Mouse (Mus musculus): ENCODE measurements around the gene Slc13a3. TPM values are rescaled to one million over a fixed set of nuclear protein-coding genes. Genes with fewer than 3 reads are reported as not detected.

Slc13a3 gene
- polyA plus RNA-seq, 2 experiments, result 0.23 to 0.47 TPM

DNA sequence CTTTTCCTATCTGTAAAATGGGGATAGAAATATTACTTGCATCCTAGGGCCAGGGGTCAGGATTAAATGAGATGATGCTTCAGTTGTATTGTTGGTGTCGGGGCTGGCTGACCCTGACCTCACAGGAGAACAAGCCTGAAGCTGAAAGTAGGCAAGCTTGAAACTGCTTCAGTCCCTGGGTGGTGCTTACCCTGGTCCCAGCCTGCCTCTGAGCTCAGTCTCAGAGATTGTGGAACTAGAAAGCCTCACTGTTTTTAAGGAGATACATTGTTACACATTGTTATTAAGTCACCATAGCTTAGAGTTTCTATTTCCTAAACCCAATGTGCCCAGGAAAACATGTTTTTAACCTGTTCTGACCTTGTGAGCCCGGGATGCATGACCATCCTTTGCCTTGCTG lies 54.5 kb downstream of the Slc13a3 start:
- ATAC-seq (ENCODE audit: low FRiP score, low read depth) (no peak), DNase-seq (ENCODE audit: low spot score) (no peak)
- Histone ChIP-seq H3K36me3 (ENCODE audit: control insufficient read depth, insufficient read depth, low read length) (no peaks in the 10 kb centered on the region), H3K9ac (ENCODE audit: low read depth, low read length, severe bottlenecking) (no peak overlapping the region), H3K4me2 (replicated peaks; ENCODE audit: low read depth, low read length, severe bottlenecking) (no peak overlapping the region), H3K27ac (replicated peaks; ENCODE audit: low read depth, low read length) (no peak overlapping the region), H3K27me3 (ENCODE audit: control insufficient read depth, insufficient read depth, low read length) (no peaks in the 10 kb centered on the region), H3K4me1 (ENCODE audit: control insufficient read depth, insufficient read depth, low read length) (peaks cover 11% of the 10 kb centered on the region), H3K9me3 (ENCODE audit: control insufficient read depth, low read length) (no peaks in the 10 kb centered on the region), H3K4me3 (replicated peaks; ENCODE audit: low read length) (no peak overlapping the region)
- WGBS, result 88% methylated on average over 2 of the region's 2 CpGs
- TF ChIP-seq POLR2A (IDR thresholded peaks at IDR 0.05; ENCODE audit: borderline replicate concordance, extremely low read depth, insufficient read depth, insufficient read length), result no peak

DNA sequence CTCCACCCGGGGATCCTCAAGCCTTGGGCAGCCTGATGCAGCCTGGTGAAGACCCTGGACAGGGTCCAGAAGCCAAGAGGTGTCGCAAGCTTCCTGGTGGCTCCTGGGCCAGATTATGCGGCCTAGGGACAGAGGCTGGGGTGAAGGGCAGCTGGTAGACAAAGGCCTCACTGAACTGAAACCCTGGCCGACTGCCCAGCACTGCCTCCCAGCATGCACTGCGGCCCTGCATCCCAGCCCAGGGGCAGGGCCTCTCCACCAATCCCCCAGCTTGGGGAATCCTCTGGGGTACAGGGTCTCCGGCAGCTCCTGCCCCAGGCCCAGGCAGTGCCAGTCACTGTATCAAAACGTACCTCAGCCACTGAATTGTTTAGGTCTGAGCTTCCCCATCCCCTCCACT lies 55.7 kb downstream of the Slc13a3 start:
- peak; percentile 33 for DNase-seq (ENCODE audit: low spot score)
- no peak overlapping the region for H3K9ac ChIP-seq (ENCODE audit: low read depth, low read length, severe bottlenecking)
- H3K4me1 ChIP-seq (ENCODE audit: control insufficient read depth, insufficient read depth, low read length), result peaks cover 11% of the 10 kb centered on the region
- no peaks in the 10 kb centered on the region for H3K9me3 ChIP-seq (ENCODE audit: control insufficient read depth, low read length)
- H3K27me3 ChIP-seq (ENCODE audit: control insufficient read depth, insufficient read depth, low read length), result no peaks in the 10 kb centered on the region
- WGBS, result 74% methylated on average over 7 of the region's 7 CpGs
- no peak for TF ChIP-seq POLR2A (IDR thresholded peaks at IDR 0.05; ENCODE audit: borderline replicate concordance, extremely low read depth, insufficient read depth, insufficient read length)
- no peaks in the 10 kb centered on the region for H3K36me3 ChIP-seq (ENCODE audit: control insufficient read depth, insufficient read depth, low read length)
- no peak overlapping the region for H3K4me3 ChIP-seq (replicated peaks; ENCODE audit: low read length)
- H3K4me2 ChIP-seq (replicated peaks; ENCODE audit: low read depth, low read length, severe bottlenecking), result no peak overlapping the region
- no peak for ATAC-seq (ENCODE audit: low FRiP score, low read depth)
- no peak overlapping the region for H3K27ac ChIP-seq (replicated peaks; ENCODE audit: low read depth, low read length)

DNA sequence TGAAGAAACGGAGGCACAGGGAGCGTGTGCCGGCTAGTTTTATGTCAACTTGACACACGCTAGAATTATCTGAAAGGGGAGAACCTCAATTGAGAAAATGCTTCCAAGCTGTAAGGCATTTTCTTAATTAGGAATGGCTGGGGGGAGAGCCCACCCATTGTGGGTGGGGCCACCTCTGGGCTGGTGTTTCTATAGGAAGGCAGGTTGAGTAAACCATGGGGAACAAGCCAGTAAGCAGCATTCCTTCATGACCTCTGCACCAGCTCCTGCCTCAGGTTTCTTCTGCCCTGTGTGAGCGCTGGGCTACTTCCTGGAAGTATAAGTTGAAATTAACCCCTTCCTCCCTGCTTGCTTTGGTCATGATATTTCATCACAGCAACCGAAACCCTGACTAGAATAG lies 57.2 kb downstream of the Slc13a3 start:
- Histone ChIP-seq H3K4me2 (replicated peaks; ENCODE audit: low read depth, low read length, severe bottlenecking) (no peak overlapping the region), H3K27me3 (ENCODE audit: control insufficient read depth, insufficient read depth, low read length) (no peaks in the 10 kb centered on the region), H3K4me1 (ENCODE audit: control insufficient read depth, insufficient read depth, low read length) (peaks cover 11% of the 10 kb centered on the region), H3K9ac (ENCODE audit: low read depth, low read length, severe bottlenecking) (no peak overlapping the region), H3K27ac (replicated peaks; ENCODE audit: low read depth, low read length) (no peak overlapping the region), H3K9me3 (ENCODE audit: control insufficient read depth, low read length) (no peaks in the 10 kb centered on the region), H3K36me3 (ENCODE audit: control insufficient read depth, insufficient read depth, low read length) (no peaks in the 10 kb centered on the region), H3K4me3 (replicated peaks; ENCODE audit: low read length) (no peak overlapping the region)
- 22% methylated on average over 6 of the region's 6 CpGs for WGBS
- no peak for TF ChIP-seq POLR2A (IDR thresholded peaks at IDR 0.05; ENCODE audit: borderline replicate concordance, extremely low read depth, insufficient read depth, insufficient read length)
- ATAC-seq (ENCODE audit: low FRiP score, low read depth) (no peak), DNase-seq (ENCODE audit: low spot score) (peak; percentile 11)

DNA sequence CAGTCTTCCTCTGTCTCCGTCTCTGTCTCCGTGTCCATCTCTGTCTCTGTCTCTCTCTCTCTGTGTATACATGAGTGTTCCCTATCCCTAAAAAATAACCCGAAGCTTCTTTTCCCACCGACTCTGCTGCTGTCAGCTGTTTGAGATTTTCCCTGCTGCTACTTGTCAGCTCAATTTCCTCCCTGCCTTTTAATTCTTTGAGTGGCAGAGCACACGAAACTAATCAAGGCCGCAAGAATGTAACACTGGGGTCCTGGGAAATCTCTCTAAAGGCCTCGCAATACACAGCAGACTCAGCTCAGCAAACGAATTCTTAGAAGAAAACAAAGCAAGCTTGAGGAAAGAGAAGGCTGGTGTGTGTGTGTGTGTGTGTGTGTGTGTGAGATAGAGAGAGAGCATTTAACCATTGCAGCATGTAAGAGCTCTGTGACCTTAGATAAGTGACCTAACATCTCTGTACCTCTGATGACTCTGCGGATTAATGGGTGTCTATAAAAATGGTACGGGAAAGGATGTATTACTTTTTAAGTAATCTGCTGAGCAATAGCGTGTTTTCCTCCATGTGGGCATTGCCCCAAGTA lies 57.8 kb downstream of the Slc13a3 start:
- DNase-seq (ENCODE audit: low spot score), result no peak
- Histone ChIP-seq H3K27me3 (ENCODE audit: control insufficient read depth, insufficient read depth, low read length) (no peaks in the 10 kb centered on the region), H3K9me3 (ENCODE audit: control insufficient read depth, low read length) (no peaks in the 10 kb centered on the region), H3K36me3 (ENCODE audit: control insufficient read depth, insufficient read depth, low read length) (no peaks in the 10 kb centered on the region), H3K4me1 (ENCODE audit: control insufficient read depth, insufficient read depth, low read length) (peaks cover 11% of the 10 kb centered on the region), H3K27ac (replicated peaks; ENCODE audit: low read depth, low read length) (no peak overlapping the region), H3K9ac (ENCODE audit: low read depth, low read length, severe bottlenecking) (no peak overlapping the region), H3K4me2 (replicated peaks; ENCODE audit: low read depth, low read length, severe bottlenecking) (no peak overlapping the region), H3K4me3 (replicated peaks; ENCODE audit: low read length) (no peak overlapping the region)
- TF ChIP-seq POLR2A (IDR thresholded peaks at IDR 0.05; ENCODE audit: borderline replicate concordance, extremely low read depth, insufficient read depth, insufficient read length), result no peak
- 26% methylated on average over 11 of the region's 11 CpGs for WGBS
- ATAC-seq (ENCODE audit: low FRiP score, low read depth), result no peak

DNA sequence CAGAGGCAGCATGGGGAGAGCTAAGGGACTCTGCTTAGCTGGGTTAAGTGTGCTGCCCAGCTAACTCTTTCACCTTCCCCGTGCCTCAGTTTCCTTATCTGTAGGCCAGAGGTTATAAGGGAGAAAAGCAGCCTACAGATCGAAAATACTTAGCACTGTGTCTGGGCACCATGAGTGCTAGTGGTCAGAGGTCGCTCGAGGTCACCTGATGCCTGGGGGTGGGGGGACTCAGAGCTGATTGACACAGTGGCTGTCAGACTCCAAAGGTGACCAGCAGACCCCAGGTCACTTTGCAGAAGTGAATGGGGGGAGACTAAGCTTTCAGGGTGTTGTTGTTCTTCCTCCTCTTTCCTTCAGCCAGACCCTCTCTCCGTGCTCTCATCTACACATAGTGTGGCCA lies 58.7 kb downstream of the Slc13a3 start:
- 76% methylated on average over 5 of the region's 5 CpGs for WGBS
- H3K4me2 ChIP-seq (replicated peaks; ENCODE audit: low read depth, low read length, severe bottlenecking), result no peak overlapping the region
- DNase-seq (ENCODE audit: low spot score) (no peak), ATAC-seq (ENCODE audit: low FRiP score, low read depth) (no peak)
- no peak overlapping the region for H3K27ac ChIP-seq (replicated peaks; ENCODE audit: low read depth, low read length)
- peaks cover 11% of the 10 kb centered on the region for H3K4me1 ChIP-seq (ENCODE audit: control insufficient read depth, insufficient read depth, low read length)
- no peak for TF ChIP-seq POLR2A (IDR thresholded peaks at IDR 0.05; ENCODE audit: borderline replicate concordance, extremely low read depth, insufficient read depth, insufficient read length)
- no peak overlapping the region for H3K9ac ChIP-seq (ENCODE audit: low read depth, low read length, severe bottlenecking)
- no peaks in the 10 kb centered on the region for H3K27me3 ChIP-seq (ENCODE audit: control insufficient read depth, insufficient read depth, low read length)
- H3K9me3 ChIP-seq (ENCODE audit: control insufficient read depth, low read length), result no peaks in the 10 kb centered on the region
- H3K36me3 ChIP-seq (ENCODE audit: control insufficient read depth, insufficient read depth, low read length), result no peaks in the 10 kb centered on the region
- H3K4me3 ChIP-seq (replicated peaks; ENCODE audit: low read length), result no peak overlapping the region

DNA sequence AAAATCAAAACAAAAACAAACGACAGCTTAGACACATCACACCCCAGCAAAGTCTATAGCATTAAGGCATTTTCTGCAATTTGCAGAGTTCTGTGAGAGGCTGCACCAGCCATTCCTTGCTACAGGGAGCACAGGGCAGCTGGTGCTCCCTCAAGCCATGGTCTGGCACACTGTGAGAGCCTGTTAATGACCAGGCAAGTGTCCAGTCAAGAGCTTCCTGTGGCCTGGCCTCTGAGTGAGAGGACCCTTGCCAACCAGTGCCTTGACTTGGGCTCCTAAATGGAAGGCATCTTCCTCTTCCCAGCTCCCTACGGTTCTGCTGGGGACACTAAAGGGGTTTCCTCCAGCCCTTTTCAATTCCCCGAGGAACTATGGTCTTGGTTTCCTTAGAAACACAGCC lies 59.1 kb downstream of the Slc13a3 start:
- 58% methylated on average over 3 of the region's 3 CpGs for WGBS
- no peaks in the 10 kb centered on the region for H3K36me3 ChIP-seq (ENCODE audit: control insufficient read depth, insufficient read depth, low read length)
- no peak overlapping the region for H3K4me2 ChIP-seq (replicated peaks; ENCODE audit: low read depth, low read length, severe bottlenecking)
- H3K27me3 ChIP-seq (ENCODE audit: control insufficient read depth, insufficient read depth, low read length), result no peaks in the 10 kb centered on the region
- H3K27ac ChIP-seq (replicated peaks; ENCODE audit: low read depth, low read length), result no peak overlapping the region
- ATAC-seq (ENCODE audit: low FRiP score, low read depth) (no peak), DNase-seq (ENCODE audit: low spot score) (no peak)
- H3K4me3 ChIP-seq (replicated peaks; ENCODE audit: low read length), result no peak overlapping the region
- H3K9ac ChIP-seq (ENCODE audit: low read depth, low read length, severe bottlenecking), result no peak overlapping the region
- peaks cover 11% of the 10 kb centered on the region for H3K4me1 ChIP-seq (ENCODE audit: control insufficient read depth, insufficient read depth, low read length)
- H3K9me3 ChIP-seq (ENCODE audit: control insufficient read depth, low read length), result no peaks in the 10 kb centered on the region
- TF ChIP-seq POLR2A (IDR thresholded peaks at IDR 0.05; ENCODE audit: borderline replicate concordance, extremely low read depth, insufficient read depth, insufficient read length), result no peak
